Mouse (Mus musculus) embryonic facial prominence, embryonic 10.5 days (tissue): ENCODE measurements around the gene Ddx51. TPM values are rescaled to one million over a fixed set of nuclear protein-coding genes. Genes with fewer than 3 reads are reported as not detected.
A peak's percentile ranks its signal among the peaks of the same experiment; 100 is the strongest.

Experiments used
- DNase-seq: peaks from one replicate; pipeline ENCODE4 v3.0.0-alpha.2; 2017; ENCODE audit warnings: low spot score
- H3K27ac ChIP-seq: fragments of 300-500 bp; sonication (generic); replicated peaks from 2 replicates; pipeline ENCODE4 v1.5.1; 2016; ENCODE audit warnings: mild to moderate bottlenecking
- H3K27me3 ChIP-seq: fragments of 300-500 bp; sonication (generic); replicated peaks from 2 replicates; pipeline ENCODE4 v1.6.1; 2016; ENCODE audit warnings: low read depth, mild to moderate bottlenecking; ENCODE audit not compliant: poor library complexity, severe bottlenecking
- H3K36me3 ChIP-seq: fragments of 300-500 bp; sonication (generic); replicated peaks from 2 replicates; pipeline ENCODE4 v1.6.1; 2016; ENCODE audit warnings: mild to moderate bottlenecking, moderate library complexity
- H3K4me1 ChIP-seq: fragments of 300-500 bp; sonication (generic); 2 replicates; pipeline ENCODE4 v1.6.1; 2016
- H3K4me3 ChIP-seq: fragments of 300-500 bp; sonication (generic); 2 replicates; pipeline ENCODE4 v1.5.1; 2016; ENCODE audit warnings: mild to moderate bottlenecking, moderate library complexity
- H3K9me3 ChIP-seq: fragments of 300-500 bp; sonication (generic); 2 replicates; pipeline ENCODE4 v1.6.1; 2016; ENCODE audit warnings: mild to moderate bottlenecking
- WGBS: fragments of 180-500 bp; shearing (Covaris S2); methylation state at CpG from one replicate; pipeline ENCODE4 v1.1.7; 2016; 5-methylcytosine and 5-hydroxymethylcytosine counted together
- polyA plus RNA-seq: library from polyadenylated mRNA; unstranded; fragments of >200 nt; fragmentation: Nextera tagmentation; extraction: Ambion mirVana; gene quantifications from 2 replicates; pipeline ENCODE4 v1.2.1, GENCODE M21; 2016

The Ddx51 gene
- 33.4 and 34.1 TPM in 2 replicates for polyA plus RNA-seq

GRCm38 (mm10) chr5:110652719-110653648 is at the start of gene Ddx51, which contains the start of gene Noc4l:
Gene Ddx51, plus strand, starts transcription at chr5:110653451.
Gene Noc4l, minus strand, starts transcription at chr5:110653417.
- peak within 1 kb of the TSS; percentile 87 for H3K27ac ChIP-seq
- no peaks in the 10 kb centered on the region for H3K27me3 ChIP-seq
- H3K4me1 ChIP-seq, result peaks cover 19% of the 10 kb centered on the region
- no peaks in the 10 kb centered on the region for H3K9me3 ChIP-seq
- peak; percentile 96 for DNase-seq
- H3K4me3 ChIP-seq, result peak within 1 kb of the TSS; percentile 90
- 1% methylated on average over 91 of the region's 91 CpGs for WGBS
- H3K36me3 ChIP-seq, result peaks cover 77% of the 10 kb centered on the region

GRCm38 (mm10) chr5:110604311-110604710 is 48.9 kb upstream of the Ddx51 start:
- no peak overlapping the region for H3K4me3 ChIP-seq
- DNase-seq, result no peak
- peaks cover 34% of the 10 kb centered on the region for H3K27me3 ChIP-seq
- 90% methylated on average over 2 of the region's 2 CpGs for WGBS
- H3K4me1 ChIP-seq, result peaks cover 21% of the 10 kb centered on the region
- no peak overlapping the region for H3K27ac ChIP-seq
- H3K9me3 ChIP-seq, result no peaks in the 10 kb centered on the region
- H3K36me3 ChIP-seq, result no peaks in the 10 kb centered on the region

- WGBS, result 73% methylated on average over 5 of the region's 5 CpGs
- no peak overlapping the region for H3K4me3 ChIP-seq
- H3K27ac ChIP-seq, result no peak overlapping the region
- H3K27me3 ChIP-seq, result peaks cover 36% of the 10 kb centered on the region
- no peaks in the 10 kb centered on the region for H3K9me3 ChIP-seq
- no peak for DNase-seq
- peaks cover 35% of the 10 kb centered on the region for H3K4me1 ChIP-seq
- no peaks in the 10 kb centered on the region for H3K36me3 ChIP-seq
These were observed 47.6 kb upstream of the Ddx51 start for GRCm38 (mm10) chr5:110605531-110606221.

GRCm38 (mm10) chr5:110607767-110608166 is 45.5 kb upstream of the Ddx51 start:
- no peaks in the 10 kb centered on the region for H3K9me3 ChIP-seq
- no peak overlapping the region for H3K4me3 ChIP-seq
- H3K27ac ChIP-seq, result no peak overlapping the region
- H3K36me3 ChIP-seq, result no peaks in the 10 kb centered on the region
- WGBS, result 54% methylated on average over 3 of the region's 3 CpGs
- DNase-seq, result no peak
- H3K4me1 ChIP-seq, result peaks cover 47% of the 10 kb centered on the region
- H3K27me3 ChIP-seq, result peaks cover 33% of the 10 kb centered on the region

- no peaks in the 10 kb centered on the region for H3K9me3 ChIP-seq
- no peak for DNase-seq
- 71% methylated on average over 6 of the region's 6 CpGs for WGBS
- no peak overlapping the region for H3K4me3 ChIP-seq
- H3K27ac ChIP-seq, result no peak overlapping the region
- H3K36me3 ChIP-seq, result no peaks in the 10 kb centered on the region
- peaks cover 47% of the 10 kb centered on the region for H3K4me1 ChIP-seq
- peaks cover 27% of the 10 kb centered on the region for H3K27me3 ChIP-seq
These were observed 44.9 kb upstream of the Ddx51 start for GRCm38 (mm10) chr5:110608336-110608735.

- peak; percentile 15 for DNase-seq
- no peak overlapping the region; the same call in 1 of the 2 replicates for H3K27ac ChIP-seq
- peaks cover 25% of the 10 kb centered on the region for H3K27me3 ChIP-seq
- H3K4me3 ChIP-seq, result no peak overlapping the region
- H3K4me1 ChIP-seq, result peaks cover 47% of the 10 kb centered on the region
- 25% methylated on average over 8 of the region's 8 CpGs for WGBS
- H3K9me3 ChIP-seq, result no peaks in the 10 kb centered on the region
- H3K36me3 ChIP-seq, result no peaks in the 10 kb centered on the region
These were observed 44.3 kb upstream of the Ddx51 start for GRCm38 (mm10) chr5:110608941-110609340.

- Histone ChIP-seq H3K9me3 (no peaks in the 10 kb centered on the region), H3K4me1 (peaks cover 47% of the 10 kb centered on the region), H3K27me3 (peaks cover 25% of the 10 kb centered on the region), H3K4me3 (no peak overlapping the region), H3K36me3 (no peaks in the 10 kb centered on the region), H3K27ac (no peak overlapping the region)
- DNase-seq, result no peak
- 86% methylated on average over 3 of the region's 3 CpGs for WGBS
These were observed 43.8 kb upstream of the Ddx51 start for GRCm38 (mm10) chr5:110609425-110609824.

- peaks cover 25% of the 10 kb centered on the region for H3K27me3 ChIP-seq
- no peaks in the 10 kb centered on the region for H3K9me3 ChIP-seq
- no peaks in the 10 kb centered on the region for H3K36me3 ChIP-seq
- H3K4me3 ChIP-seq, result no peak overlapping the region
- WGBS, result 78% methylated on average over 5 of the region's 5 CpGs
- peaks cover 47% of the 10 kb centered on the region for H3K4me1 ChIP-seq
- DNase-seq, result no peak
- H3K27ac ChIP-seq, result no peak overlapping the region
These were observed 43.4 kb upstream of the Ddx51 start for GRCm38 (mm10) chr5:110609868-110610267.

- Histone ChIP-seq H3K4me1 (peaks cover 47% of the 10 kb centered on the region), H3K36me3 (no peaks in the 10 kb centered on the region), H3K27me3 (peaks cover 25% of the 10 kb centered on the region), H3K4me3 (no peak overlapping the region), H3K9me3 (no peaks in the 10 kb centered on the region), H3K27ac (no peak overlapping the region)
- WGBS, result 87% methylated on average over 7 of the region's 7 CpGs
- DNase-seq, result no peak
These were observed 42.8 kb upstream of the Ddx51 start for GRCm38 (mm10) chr5:110610484-110610883.

- 55% methylated on average over 5 of the region's 5 CpGs for WGBS
- peak; percentile 61 for DNase-seq
- no peak overlapping the region for H3K4me3 ChIP-seq
These were observed 41.7 kb upstream of the Ddx51 start for GRCm38 (mm10) chr5:110611435-110612158.

GRCm38 (mm10) chr5:110619226-110619625 is 34.0 kb upstream of the Ddx51 start:
- DNase-seq, result no peak
- Histone ChIP-seq H3K4me3 (no peak overlapping the region), H3K4me1 (no peaks in the 10 kb centered on the region), H3K27ac (no peak overlapping the region), H3K27me3 (no peaks in the 10 kb centered on the region), H3K9me3 (no peaks in the 10 kb centered on the region), H3K36me3 (no peaks in the 10 kb centered on the region)
- WGBS, result 91% methylated on average over 6 of the region's 6 CpGs

More at GRCm38 (mm10) chr5:110611435-110612158, 41.7 kb upstream of the Ddx51 start:
- Histone ChIP-seq H3K9me3 (no peaks in the 10 kb centered on the region), H3K4me1 (peaks cover 44% of the 10 kb centered on the region), H3K27me3 (peaks cover 13% of the 10 kb centered on the region), H3K27ac (no peak overlapping the region), H3K36me3 (no peaks in the 10 kb centered on the region)

- DNase-seq, result no peak
- H3K27ac ChIP-seq, result no peak overlapping the region
- no peaks in the 10 kb centered on the region for H3K9me3 ChIP-seq
- H3K27me3 ChIP-seq, result no peaks in the 10 kb centered on the region; the same call in 1 of the 2 replicates
- no peaks in the 10 kb centered on the region for H3K36me3 ChIP-seq
- 76% methylated on average over 2 of the region's 2 CpGs for WGBS
- H3K4me1 ChIP-seq, result peaks cover 5% of the 10 kb centered on the region; the same call in 1 of the 2 replicates
- H3K4me3 ChIP-seq, result no peak overlapping the region
These were observed 28.9 kb upstream of the Ddx51 start for GRCm38 (mm10) chr5:110624319-110624718.
